Mouse (Mus musculus): ENCODE data around the gene Cdh1.

DNA sequence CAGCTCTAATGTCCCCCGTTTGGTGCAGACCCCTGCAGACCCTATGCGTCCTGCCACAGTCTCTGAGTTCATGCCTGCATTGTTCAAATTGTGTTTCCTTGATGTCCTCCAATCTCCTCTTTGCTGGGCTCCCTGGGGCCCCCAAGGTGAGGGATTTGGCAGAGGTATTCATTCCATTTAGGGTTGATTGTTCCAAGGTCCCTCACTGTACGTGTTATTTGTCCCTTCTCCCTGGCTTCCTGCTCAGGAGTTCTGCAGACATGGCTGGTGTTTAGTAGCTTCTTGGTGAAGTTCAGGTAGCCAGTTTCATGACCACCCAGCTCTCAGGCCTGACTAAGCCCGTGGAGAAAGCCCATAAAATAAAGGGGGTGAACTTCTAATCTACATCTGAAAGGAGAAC lies 13.5 kb downstream of the Cdh1 start:
- no peak for TF ChIP-seq CTCF (IDR thresholded peaks at IDR 0.05; ENCODE audit: extremely low read depth, insufficient read depth, insufficient read length, insufficient replicate concordance)
- no peak for TF ChIP-seq POLR2A (IDR thresholded peaks at IDR 0.05; ENCODE audit: low read depth, low read length)

All from spleen, adult 2 months (tissue).